Mouse (Mus musculus): Measurements from ENCODE around the gene Cyp4f39.
A peak's percentile ranks its signal among the peaks of the same experiment; 100 is the strongest.

Cyp4f39 gene

DNA sequence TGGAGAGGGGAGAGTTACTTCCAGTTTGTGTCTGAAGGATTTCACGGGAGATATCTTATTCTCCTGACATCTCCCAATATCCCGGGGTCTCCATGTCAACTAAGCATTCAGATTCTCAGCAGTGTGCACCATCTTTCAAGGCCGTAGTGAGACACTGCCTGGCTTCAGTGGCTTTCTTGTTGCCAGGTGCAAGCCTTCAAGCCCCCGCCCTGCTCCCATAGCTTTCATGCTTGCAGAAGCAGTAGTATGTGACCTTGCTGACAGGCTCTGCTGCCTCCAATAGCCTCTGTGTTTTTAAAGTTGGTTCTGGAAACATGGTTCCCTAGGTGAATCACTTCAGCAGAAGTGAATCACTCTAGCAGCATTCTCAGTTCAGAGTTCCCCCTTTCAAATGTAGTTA, 79.8 kb downstream of the Cyp4f39 start:
- DNase-seq = peak; percentile 49 to 59

DNA sequence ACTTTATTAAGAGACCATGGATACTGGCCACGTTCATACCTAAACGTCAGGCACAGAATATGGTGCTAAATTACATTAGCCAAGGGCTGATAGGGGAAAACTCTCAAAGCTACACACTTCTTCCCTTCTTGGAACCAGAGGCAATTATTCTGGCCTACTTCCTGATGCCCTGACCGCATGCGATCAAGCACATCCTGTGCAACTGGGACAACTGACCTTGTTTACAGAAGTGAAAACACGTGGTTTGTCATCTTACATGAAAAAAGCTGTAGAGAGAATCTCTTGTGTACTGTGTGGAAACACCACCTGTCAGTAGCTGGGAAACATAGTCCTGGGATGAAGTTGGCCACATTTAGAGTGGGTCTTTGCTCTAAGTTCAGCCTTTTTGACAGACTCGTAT, 81.5 kb downstream of the Cyp4f39 start:
- DNase-seq = no peak

DNA sequence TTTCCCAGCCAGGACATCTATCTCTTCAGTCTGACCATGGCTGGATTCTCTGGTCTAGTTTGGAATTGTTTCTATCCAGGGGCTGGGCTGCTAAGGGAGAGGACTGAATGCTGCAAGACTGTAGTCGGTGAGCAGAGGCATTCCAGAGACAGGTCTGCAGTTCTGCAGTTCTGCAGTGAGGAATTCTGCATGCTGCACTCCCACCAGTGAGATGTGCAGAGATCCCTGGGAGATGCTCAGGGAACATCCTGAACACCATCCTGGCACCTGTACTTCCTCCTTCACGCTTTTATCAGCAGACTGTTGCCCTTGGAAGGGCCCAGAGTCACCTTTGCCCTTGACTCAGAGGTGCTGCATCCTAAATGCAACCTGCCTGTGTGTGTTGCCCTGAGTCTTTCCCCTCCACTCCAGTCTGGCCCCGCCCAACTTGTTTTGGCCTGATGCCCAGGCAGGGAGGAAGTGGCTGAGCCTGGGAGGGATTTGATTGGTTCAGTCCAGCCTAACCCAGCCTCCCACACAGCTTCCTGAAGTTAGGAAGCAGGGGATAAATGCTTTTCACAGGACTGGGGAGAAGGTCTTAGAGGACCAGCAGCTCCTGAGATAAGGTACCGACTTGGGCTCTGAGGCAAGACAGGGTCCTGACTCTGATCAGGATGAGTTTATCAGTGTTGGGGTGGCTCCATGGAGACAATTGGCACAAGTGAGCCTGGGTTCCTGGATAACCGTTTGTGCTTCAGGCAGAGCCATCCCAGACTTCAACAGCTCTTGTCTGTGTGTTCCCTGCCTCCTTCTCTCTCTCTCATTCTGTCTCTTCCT, 83.7 kb downstream of the Cyp4f39 start, which contains the start of gene Cyp4f16:
Cyp4f16 (plus strand) TSS at position 508 of the 816 bp plus-strand sequence.
- DNase-seq = peak; percentile 71 to 82

DNA sequence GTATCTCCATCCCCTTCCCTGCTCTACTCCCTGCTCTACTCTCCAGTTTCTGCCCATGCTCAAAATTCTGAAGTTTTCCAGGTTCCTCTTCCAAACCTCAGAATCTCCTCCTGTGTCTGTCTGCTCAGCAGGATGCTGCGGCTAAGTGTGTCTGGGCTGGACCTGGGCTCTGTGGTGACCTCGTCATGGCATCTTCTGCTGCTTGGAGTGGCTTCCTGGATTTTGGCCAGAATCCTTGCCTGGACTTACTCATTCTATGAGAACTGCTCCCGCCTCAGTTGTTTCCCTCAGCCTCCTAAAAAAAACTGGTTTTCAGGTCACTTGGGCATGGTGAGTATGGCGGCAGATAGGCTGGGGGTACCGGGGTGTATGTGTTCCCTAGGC, 84.3 kb downstream of the Cyp4f39 start:
- DNase-seq = no peak

Measured in thymus, adult 18-20 months (tissue).